Mouse (Mus musculus): ENCODE measurements around the gene Igfbp5.

Igfbp5 gene

DNA sequence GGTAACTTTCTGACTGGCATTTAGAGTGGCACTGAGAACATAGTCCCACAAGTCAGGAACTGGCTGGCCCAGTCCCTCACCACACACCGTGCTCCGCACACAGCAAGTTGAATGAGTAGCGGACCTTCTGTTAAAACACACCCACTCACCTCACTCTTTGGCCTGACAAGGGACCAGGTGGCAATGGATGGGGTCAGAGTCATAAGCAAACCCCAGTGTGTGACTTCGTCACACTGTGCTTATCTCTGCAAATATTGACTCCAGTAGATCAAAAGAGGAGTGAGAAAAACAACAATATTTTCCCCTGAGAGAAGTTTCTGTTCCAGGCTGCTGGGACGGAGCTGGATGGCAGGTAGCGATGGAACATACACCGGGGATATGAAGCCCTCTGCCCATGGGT lies 65.4 kb downstream of the Igfbp5 start:
- DNase-seq: no peak
